Comparison of ENCODE assay signal across 17 mouse cellular contexts in genomic region chr3:146317366-146317765, GRCm38 (mm10).
"Had no signal": no experiment of that assay in that cellular context is flagged by ENCODE, and none has a peak within 500 bp of the region (broad histone marks: within the 10 kb centered on the region; RNA-seq: fewer than 3 reads in every experiment).

No protein-coding gene starts in this region.

- H3K9ac ChIP-seq: liver, embryonic 15.5 days; liver, postnatal 0 days; lung, embryonic 15.5 days; midbrain, embryonic 13.5 days; midbrain, embryonic 15.5 days; neural tube, embryonic 12.5 days; stomach, embryonic 15.5 days had no signal

- H3K27me3 ChIP-seq: liver, embryonic 15.5 days; lung, embryonic 15.5 days; midbrain, embryonic 13.5 days; midbrain, embryonic 15.5 days; neural tube, embryonic 12.5 days; stomach, embryonic 15.5 days had no signal

- H3K27ac ChIP-seq: liver, embryonic 15.5 days; lung, embryonic 15.5 days; macrophage; midbrain, embryonic 15.5 days; neural tube, embryonic 12.5 days; stomach, embryonic 15.5 days; stomach, postnatal 0 days had no signal

- H3K4me1 ChIP-seq: liver, embryonic 15.5 days; lung, embryonic 15.5 days; megakaryocyte, embryonic 14.5 days; stomach, embryonic 15.5 days had no signal

- H3K36me3 ChIP-seq: liver, embryonic 15.5 days; lung, embryonic 15.5 days; midbrain, embryonic 13.5 days; midbrain, embryonic 15.5 days; neural tube, embryonic 12.5 days; stomach, embryonic 15.5 days had no signal

- H3K4me3 ChIP-seq: liver, embryonic 15.5 days; lung, embryonic 15.5 days; megakaryocyte, embryonic 14.5 days; midbrain, embryonic 13.5 days; midbrain, embryonic 15.5 days; neural tube, embryonic 12.5 days; stomach, embryonic 15.5 days had no signal

- DNase-seq: liver, postnatal 0 days; lung, adult 2 months; lung, postnatal 14 days; lung, postnatal 36 days; right cerebral cortex, postnatal 14 days; thymus, adult 2 months; thymus, postnatal 25 days; thymus, postnatal 4 days had no signal
